Mouse (Mus musculus): ENCODE data around the gene C2cd2l. TPM values are rescaled to one million over a fixed set of nuclear protein-coding genes. Genes with fewer than 3 reads are reported as not detected.
"Not testable (repeated sequence)": the region's sequence is repeated elsewhere in the genome, so short reads cannot be mapped to it uniquely, and the experiment has no call there.

C2cd2l gene
- polyA plus RNA-seq, 1 experiment from 2014 or later: 7.5 TPM

- H3K27me3 ChIP-seq (ENCODE audit: control insufficient read depth, insufficient read depth, low read length); ATAC-seq (ENCODE audit: low FRiP score, low TSS enrichment); H3K9me3 ChIP-seq (ENCODE audit: control insufficient read depth, low read length); H3K4me3 ChIP-seq (ENCODE audit: low read depth, low read length); H3K27ac ChIP-seq (replicated peaks); H3K4me1 ChIP-seq (replicated peaks; ENCODE audit: control insufficient read depth, insufficient read depth); H3K9ac ChIP-seq (ENCODE audit: low read length); H3K4me2 ChIP-seq (replicated peaks; ENCODE audit: low read depth); DNase-seq (ENCODE audit: low spot score); H3K36me3 ChIP-seq (ENCODE audit: control insufficient read depth, insufficient read depth, low read length): not testable (repeated sequence)
- WGBS: 71% methylated on average over 4 of the region's 4 CpGs
- peak; percentile 43 for TF ChIP-seq CTCF (IDR thresholded peaks at IDR 0.05; ENCODE audit: low read depth)
Measured at GRCm38 (mm10) chr9:44323656-44324055, 3.6 kb upstream of the C2cd2l start.

GRCm38 (mm10) chr9:44320799-44321133 is 681 bp upstream of the C2cd2l start:
- H3K36me3 ChIP-seq (ENCODE audit: control insufficient read depth, insufficient read depth, low read length): peaks cover 9% of the 10 kb centered on the region; the same call in 1 of the 2 replicates
- no peak for TF ChIP-seq EP300 (optimal IDR thresholded peaks at IDR 0.05)
- TF ChIP-seq CTCF (IDR thresholded peaks at IDR 0.05; ENCODE audit: low read depth): no peak
- DNase-seq (ENCODE audit: low spot score) (no peak), ATAC-seq (ENCODE audit: low FRiP score, low TSS enrichment) (peak; percentile 38)
- peak overlapping the region; percentile 56 for H3K9ac ChIP-seq (ENCODE audit: low read length)
- 12% methylated on average over 6 of the region's 6 CpGs for WGBS
- H3K9me3 ChIP-seq (ENCODE audit: control insufficient read depth, low read length): no peaks in the 10 kb centered on the region
- peak overlapping the region; percentile 92 for H3K4me3 ChIP-seq (ENCODE audit: low read depth, low read length)
- H3K27me3 ChIP-seq (ENCODE audit: control insufficient read depth, insufficient read depth, low read length): no peaks in the 10 kb centered on the region
- no peaks in the 10 kb centered on the region; the same call in none of the 2 replicates for H3K4me1 ChIP-seq (replicated peaks; ENCODE audit: control insufficient read depth, insufficient read depth)
- H3K4me2 ChIP-seq (replicated peaks; ENCODE audit: low read depth): peak overlapping the region; percentile 97
- peak overlapping the region; percentile 84 for H3K27ac ChIP-seq (replicated peaks)

GRCm38 (mm10) chr9:44319105-44319886 is 789 bp downstream of the C2cd2l start:
- Histone ChIP-seq H3K4me2 (replicated peaks; ENCODE audit: low read depth) (peak overlapping the region; percentile 97), H3K4me3 (ENCODE audit: low read depth, low read length) (peak overlapping the region; percentile 92), H3K36me3 (ENCODE audit: control insufficient read depth, insufficient read depth, low read length) (peaks cover 22% of the 10 kb centered on the region), H3K9me3 (ENCODE audit: control insufficient read depth, low read length) (no peaks in the 10 kb centered on the region), H3K4me1 (replicated peaks; ENCODE audit: control insufficient read depth, insufficient read depth) (no peaks in the 10 kb centered on the region; the same call in none of the 2 replicates), H3K9ac (ENCODE audit: low read length) (peak overlapping the region; percentile 86), H3K27ac (replicated peaks) (peak overlapping the region; percentile 79), H3K27me3 (ENCODE audit: control insufficient read depth, insufficient read depth, low read length) (no peaks in the 10 kb centered on the region)
- DNase-seq (ENCODE audit: low spot score) (peak; percentile 47), ATAC-seq (ENCODE audit: low FRiP score, low TSS enrichment) (no peak)
- 2% methylated on average over 37 of the region's 37 CpGs for WGBS
- TF ChIP-seq EP300 (optimal IDR thresholded peaks at IDR 0.05) (no peak), CTCF (IDR thresholded peaks at IDR 0.05; ENCODE audit: low read depth) (no peak)

- Histone ChIP-seq H3K9me3 (ENCODE audit: control insufficient read depth, low read length) (no peaks in the 10 kb centered on the region), H3K4me2 (replicated peaks; ENCODE audit: low read depth) (peak overlapping the region; percentile 97), H3K4me1 (replicated peaks; ENCODE audit: control insufficient read depth, insufficient read depth) (no peaks in the 10 kb centered on the region; the same call in none of the 2 replicates), H3K36me3 (ENCODE audit: control insufficient read depth, insufficient read depth, low read length) (peaks cover 22% of the 10 kb centered on the region), H3K27me3 (ENCODE audit: control insufficient read depth, insufficient read depth, low read length) (no peaks in the 10 kb centered on the region), H3K4me3 (ENCODE audit: low read depth, low read length) (peak overlapping the region; percentile 92), H3K27ac (replicated peaks) (no peak overlapping the region), H3K9ac (ENCODE audit: low read length) (no peak overlapping the region)
- DNase-seq (ENCODE audit: low spot score) (no peak), ATAC-seq (ENCODE audit: low FRiP score, low TSS enrichment) (no peak)
- TF ChIP-seq EP300 (optimal IDR thresholded peaks at IDR 0.05): no peak
- no peak for TF ChIP-seq CTCF (IDR thresholded peaks at IDR 0.05; ENCODE audit: low read depth)
- 32% methylated on average over 3 of the region's 3 CpGs for WGBS
Measured at GRCm38 (mm10) chr9:44318826-44319095, 1.3 kb downstream of the C2cd2l start.

- Histone ChIP-seq H3K4me1 (replicated peaks; ENCODE audit: control insufficient read depth, insufficient read depth) (no peaks in the 10 kb centered on the region; the same call in none of the 2 replicates), H3K27ac (replicated peaks) (no peak overlapping the region), H3K4me2 (replicated peaks; ENCODE audit: low read depth) (peak overlapping the region; percentile 97), H3K4me3 (ENCODE audit: low read depth, low read length) (peak overlapping the region; percentile 92), H3K9me3 (ENCODE audit: control insufficient read depth, low read length) (no peaks in the 10 kb centered on the region), H3K27me3 (ENCODE audit: control insufficient read depth, insufficient read depth, low read length) (no peaks in the 10 kb centered on the region), H3K36me3 (ENCODE audit: control insufficient read depth, insufficient read depth, low read length) (peaks cover 22% of the 10 kb centered on the region), H3K9ac (ENCODE audit: low read length) (0 out of 2 replicates have a peak overlapping the region, but pooled peaks have one; percentile 19)
- DNase-seq (ENCODE audit: low spot score) (peak; percentile 37), ATAC-seq (ENCODE audit: low FRiP score, low TSS enrichment) (no peak)
- WGBS: 55% methylated on average over 5 of the region's 5 CpGs
- TF ChIP-seq CTCF (IDR thresholded peaks at IDR 0.05; ENCODE audit: low read depth) (no peak), EP300 (optimal IDR thresholded peaks at IDR 0.05) (no peak)
Measured at GRCm38 (mm10) chr9:44318076-44318825, 1.8 kb downstream of the C2cd2l start.

GRCm38 (mm10) chr9:44317452-44317851 is 2.6 kb downstream of the C2cd2l start:
- H3K4me2 ChIP-seq (replicated peaks; ENCODE audit: low read depth): 0 out of 2 replicates have a peak overlapping the region, but pooled peaks have one; percentile 12
- no peaks in the 10 kb centered on the region for H3K9me3 ChIP-seq (ENCODE audit: control insufficient read depth, low read length)
- ATAC-seq (ENCODE audit: low FRiP score, low TSS enrichment) (no peak), DNase-seq (ENCODE audit: low spot score) (no peak)
- peaks cover 22% of the 10 kb centered on the region for H3K36me3 ChIP-seq (ENCODE audit: control insufficient read depth, insufficient read depth, low read length)
- no peaks in the 10 kb centered on the region; the same call in none of the 2 replicates for H3K4me1 ChIP-seq (replicated peaks; ENCODE audit: control insufficient read depth, insufficient read depth)
- no peaks in the 10 kb centered on the region for H3K27me3 ChIP-seq (ENCODE audit: control insufficient read depth, insufficient read depth, low read length)
- H3K9ac ChIP-seq (ENCODE audit: low read length): no peak overlapping the region
- H3K27ac ChIP-seq (replicated peaks): no peak overlapping the region
- TF ChIP-seq EP300 (optimal IDR thresholded peaks at IDR 0.05): no peak
- no peak for TF ChIP-seq CTCF (IDR thresholded peaks at IDR 0.05; ENCODE audit: low read depth)
- 78% methylated on average over 4 of the region's 4 CpGs for WGBS
- no peak overlapping the region for H3K4me3 ChIP-seq (ENCODE audit: low read depth, low read length)

Data from stomach, postnatal 0 days (tissue).